Mouse (Mus musculus): ENCODE measurements at regions not wholly inside any gene's neighbourhood (a gene's known extent, or its start where the extent isn't known, plus 50 kb on each side); places are given as distances from the start of the nearest gene placed in this dataset.

DNA sequence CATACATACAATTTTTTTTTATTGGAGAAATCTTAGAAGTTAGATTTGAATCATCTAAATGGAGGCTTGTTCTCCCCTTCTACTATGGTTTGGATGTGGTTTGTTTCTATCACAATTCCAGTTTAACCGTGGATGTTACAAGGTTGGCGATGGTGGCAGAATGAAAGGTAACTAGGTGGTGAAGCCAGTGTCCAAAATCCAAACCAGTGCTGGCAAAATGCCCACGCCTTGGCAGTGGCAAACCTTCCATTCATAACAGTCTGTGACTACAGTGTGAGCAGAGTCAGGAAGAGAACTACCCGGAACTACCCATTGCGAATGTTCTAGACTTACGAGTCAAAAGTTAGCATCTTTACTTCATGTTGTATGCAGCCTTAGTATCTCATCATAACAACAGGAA, 163.6 kb upstream of the Ccdc122 start:
- H3K27me3 ChIP-seq (ENCODE audit: insufficient read depth, low read length) = peaks cover 7% of the 10 kb centered on the region; the same call in 1 of the 2 replicates
- H3K4me3 ChIP-seq (replicated peaks; ENCODE audit: low read length) = no peak overlapping the region
- H3K36me3 ChIP-seq (ENCODE audit: insufficient read depth, low read length) = no peaks in the 10 kb centered on the region
- TF ChIP-seq POU5F1 (IDR thresholded peaks at IDR 0.05; ENCODE audit: borderline replicate concordance, low read length) (no peak), NANOG (IDR thresholded peaks at IDR 0.05; ENCODE audit: borderline replicate concordance, low read length) (no peak), CTCF (conservative IDR thresholded peaks at IDR 0.05; ENCODE audit: low read length) (no peak)
- no peaks in the 10 kb centered on the region for H3K4me1 ChIP-seq (replicated peaks; ENCODE audit: low read depth, low read length)
- peaks cover 7% of the 10 kb centered on the region for H3K9me3 ChIP-seq (ENCODE audit: low read length)

DNA sequence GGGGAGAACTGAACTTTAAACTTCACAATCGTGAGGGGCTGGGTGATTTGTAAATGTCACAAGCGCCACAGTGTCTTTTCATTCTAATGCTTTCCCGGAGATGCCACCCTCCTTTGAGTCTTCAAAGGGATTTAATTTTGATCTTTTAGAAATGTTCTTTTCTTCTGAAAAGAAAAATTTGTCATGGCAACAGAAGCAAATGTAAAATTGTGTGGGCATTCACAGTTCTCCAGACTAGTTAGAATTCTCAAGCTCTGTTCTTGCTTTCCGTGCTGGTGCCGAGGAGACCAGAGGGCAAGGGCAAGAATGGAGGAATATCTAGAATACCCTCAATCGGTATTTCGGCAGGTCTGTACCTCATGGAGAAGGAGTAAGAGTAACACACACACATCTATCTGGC, 164.1 kb upstream of the Ccdc122 start:
- Histone ChIP-seq H3K27me3 (ENCODE audit: insufficient read depth, low read length) (peaks cover 7% of the 10 kb centered on the region; the same call in 1 of the 2 replicates), H3K4me3 (replicated peaks; ENCODE audit: low read length) (no peak overlapping the region), H3K36me3 (ENCODE audit: insufficient read depth, low read length) (no peaks in the 10 kb centered on the region), H3K9me3 (ENCODE audit: low read length) (peaks cover 7% of the 10 kb centered on the region), H3K4me1 (replicated peaks; ENCODE audit: low read depth, low read length) (no peaks in the 10 kb centered on the region)
- TF ChIP-seq NANOG (IDR thresholded peaks at IDR 0.05; ENCODE audit: borderline replicate concordance, low read length) = no peak
- TF ChIP-seq CTCF (conservative IDR thresholded peaks at IDR 0.05; ENCODE audit: low read length) = no peak
- no peak for TF ChIP-seq POU5F1 (IDR thresholded peaks at IDR 0.05; ENCODE audit: borderline replicate concordance, low read length)

DNA sequence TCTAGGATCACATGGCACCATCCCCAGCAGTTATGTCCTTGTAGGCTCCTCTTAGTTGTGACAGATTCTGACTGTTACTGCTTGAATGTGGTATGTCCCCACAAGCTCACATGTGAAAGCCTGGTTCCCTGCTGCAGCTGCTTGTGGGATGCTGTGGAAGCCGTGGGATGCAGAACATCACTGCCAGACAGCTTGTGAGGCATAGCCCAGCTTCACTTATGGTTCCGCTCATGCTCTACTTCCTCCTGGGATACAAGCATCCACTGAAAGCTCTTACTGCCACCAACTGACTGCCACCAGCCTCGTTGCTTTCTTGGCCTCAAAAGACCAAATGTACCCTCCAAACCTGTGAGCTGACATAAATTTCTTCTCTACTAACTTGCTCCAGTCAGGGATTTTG, 167.7 kb upstream of the Ccdc122 start:
- peaks cover 20% of the 10 kb centered on the region for H3K27me3 ChIP-seq (ENCODE audit: insufficient read depth, low read length)
- no peaks in the 10 kb centered on the region for H3K36me3 ChIP-seq (ENCODE audit: insufficient read depth, low read length)
- H3K9me3 ChIP-seq (ENCODE audit: low read length) = peaks cover 7% of the 10 kb centered on the region
- no peak for TF ChIP-seq NANOG (IDR thresholded peaks at IDR 0.05; ENCODE audit: borderline replicate concordance, low read length)
- no peak for TF ChIP-seq POU5F1 (IDR thresholded peaks at IDR 0.05; ENCODE audit: borderline replicate concordance, low read length)
- TF ChIP-seq CTCF (conservative IDR thresholded peaks at IDR 0.05; ENCODE audit: low read length) = no peak
- H3K4me1 ChIP-seq (replicated peaks; ENCODE audit: low read depth, low read length) = no peaks in the 10 kb centered on the region
- no peak overlapping the region for H3K4me3 ChIP-seq (replicated peaks; ENCODE audit: low read length)

DNA sequence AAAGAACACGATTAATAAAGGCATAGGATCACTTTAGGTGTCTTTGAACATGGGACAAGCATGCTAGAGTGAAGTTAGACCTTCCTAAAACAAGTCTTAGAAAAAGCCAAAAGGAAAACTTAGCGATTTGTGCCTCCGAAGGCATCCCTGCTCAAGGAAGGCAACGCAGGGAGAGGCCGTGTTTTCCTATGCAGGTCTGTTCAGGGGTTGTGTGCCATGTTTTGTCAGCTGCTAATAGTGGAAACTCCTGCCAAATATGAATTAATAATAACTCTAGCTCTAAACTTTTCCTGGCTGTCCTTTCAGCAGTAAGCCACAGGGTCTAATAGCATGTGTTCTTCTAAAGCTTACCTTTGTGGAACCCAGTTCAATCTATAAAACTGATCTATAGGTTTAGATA, 168.4 kb upstream of the Ccdc122 start:
- Histone ChIP-seq H3K9me3 (ENCODE audit: low read length) (peaks cover 7% of the 10 kb centered on the region), H3K4me1 (replicated peaks; ENCODE audit: low read depth, low read length) (no peaks in the 10 kb centered on the region), H3K4me3 (replicated peaks; ENCODE audit: low read length) (no peak overlapping the region), H3K36me3 (ENCODE audit: insufficient read depth, low read length) (no peaks in the 10 kb centered on the region), H3K27me3 (ENCODE audit: insufficient read depth, low read length) (peaks cover 20% of the 10 kb centered on the region)
- TF ChIP-seq POU5F1 (IDR thresholded peaks at IDR 0.05; ENCODE audit: borderline replicate concordance, low read length) (no peak), CTCF (conservative IDR thresholded peaks at IDR 0.05; ENCODE audit: low read length) (no peak), NANOG (IDR thresholded peaks at IDR 0.05; ENCODE audit: borderline replicate concordance, low read length) (no peak)

DNA sequence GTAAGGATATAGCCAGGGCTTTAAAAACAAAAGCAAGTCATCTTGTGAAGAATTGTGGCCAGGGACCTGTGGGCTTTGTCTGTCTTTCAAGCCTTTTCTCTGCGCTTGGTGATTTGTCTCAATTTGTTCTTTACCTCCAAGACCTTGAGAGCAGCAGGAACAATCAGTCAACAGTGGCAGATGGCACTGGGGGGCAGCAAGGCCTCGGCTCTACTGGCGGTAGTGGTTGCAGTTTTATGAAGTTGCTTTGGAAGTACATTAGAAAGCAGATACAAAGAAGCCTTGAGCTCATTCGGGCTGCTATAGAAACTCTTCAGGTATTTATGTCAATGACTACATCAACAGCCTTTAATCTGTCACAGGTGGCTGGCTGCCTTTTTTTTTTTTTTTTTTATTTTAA, 171.9 kb upstream of the Ccdc122 start:
- Histone ChIP-seq H3K27me3 (ENCODE audit: insufficient read depth, low read length) (peaks cover 28% of the 10 kb centered on the region), H3K4me1 (replicated peaks; ENCODE audit: low read depth, low read length) (no peaks in the 10 kb centered on the region), H3K4me3 (replicated peaks; ENCODE audit: low read length) (no peak overlapping the region), H3K9me3 (ENCODE audit: low read length) (peaks cover 11% of the 10 kb centered on the region), H3K36me3 (ENCODE audit: insufficient read depth, low read length) (no peaks in the 10 kb centered on the region)
- TF ChIP-seq POU5F1 (IDR thresholded peaks at IDR 0.05; ENCODE audit: borderline replicate concordance, low read length) (no peak), NANOG (IDR thresholded peaks at IDR 0.05; ENCODE audit: borderline replicate concordance, low read length) (no peak), CTCF (conservative IDR thresholded peaks at IDR 0.05; ENCODE audit: low read length) (no peak)

DNA sequence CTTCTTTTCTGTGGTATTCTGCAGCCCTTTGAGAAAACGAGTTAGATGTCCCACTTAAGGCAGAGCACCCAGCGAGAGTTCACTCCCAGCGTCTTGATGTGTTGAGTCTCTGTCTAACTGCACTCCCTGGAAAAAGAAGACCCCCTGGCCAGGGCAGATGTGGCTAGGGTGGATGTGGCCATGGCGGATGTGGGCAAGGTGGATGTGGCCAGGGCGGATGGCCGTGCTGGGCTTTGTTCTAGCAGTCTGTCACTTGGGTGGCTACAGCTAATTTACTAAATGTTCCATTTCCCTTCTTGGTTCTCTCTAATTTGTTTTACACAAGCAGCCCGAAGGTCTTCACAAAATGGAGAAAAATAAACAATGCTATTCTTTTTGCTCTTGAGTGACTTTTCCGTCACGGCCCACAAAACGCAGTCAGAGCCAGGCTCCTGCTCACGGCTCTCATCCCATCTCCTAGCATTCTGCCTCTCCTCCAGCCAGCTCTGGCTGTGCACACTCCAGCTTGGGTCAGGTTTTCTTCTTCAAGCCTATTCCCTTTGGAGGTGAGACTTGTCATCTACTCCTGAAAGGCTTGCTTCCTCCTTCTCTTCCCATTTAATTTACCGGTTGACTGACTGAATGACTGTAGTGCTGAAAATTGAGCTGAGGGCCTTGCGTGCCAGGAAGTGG, 173.4 kb upstream of the Ccdc122 start:
- peaks cover 21% of the 10 kb centered on the region for H3K27me3 ChIP-seq (ENCODE audit: insufficient read depth, low read length)
- 0 out of 2 replicates have a peak, but pooled peaks cover 4% of the 10 kb centered on the region for H3K9me3 ChIP-seq (ENCODE audit: low read length)
- no peak overlapping the region for H3K4me3 ChIP-seq (replicated peaks; ENCODE audit: low read length)
- H3K36me3 ChIP-seq (ENCODE audit: insufficient read depth, low read length) = no peaks in the 10 kb centered on the region
- no peak for TF ChIP-seq CTCF (conservative IDR thresholded peaks at IDR 0.05; ENCODE audit: low read length)
- no peak for TF ChIP-seq NANOG (IDR thresholded peaks at IDR 0.05; ENCODE audit: borderline replicate concordance, low read length)
- no peak for TF ChIP-seq POU5F1 (IDR thresholded peaks at IDR 0.05; ENCODE audit: borderline replicate concordance, low read length)
- H3K4me1 ChIP-seq (replicated peaks; ENCODE audit: low read depth, low read length) = no peaks in the 10 kb centered on the region

DNA sequence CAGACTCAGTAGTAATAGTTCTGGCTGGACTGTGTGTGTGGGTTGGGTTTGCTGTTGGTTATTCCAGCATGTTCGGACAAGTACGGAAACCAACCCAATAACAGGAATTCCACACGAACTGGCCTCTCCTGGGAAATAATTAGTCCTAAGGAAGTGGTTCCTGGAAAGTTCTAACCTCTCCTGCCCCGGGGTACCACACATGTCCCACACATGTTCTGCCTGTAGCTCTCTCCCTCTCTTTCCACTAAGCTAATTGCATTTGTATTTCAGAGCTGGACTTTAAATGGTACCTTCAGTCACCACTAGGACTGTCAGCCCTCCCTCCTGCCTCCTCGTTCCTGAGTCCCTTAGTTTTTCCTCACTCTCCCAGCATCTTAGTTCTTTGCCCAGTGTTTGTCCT, 178.2 kb upstream of the Ccdc122 start:
- Histone ChIP-seq H3K9me3 (ENCODE audit: low read length) (peaks cover 14% of the 10 kb centered on the region; the same call in 1 of the 2 replicates), H3K4me1 (replicated peaks; ENCODE audit: low read depth, low read length) (no peaks in the 10 kb centered on the region), H3K27me3 (ENCODE audit: insufficient read depth, low read length) (0 out of 2 replicates have a peak, but pooled peaks cover 8% of the 10 kb centered on the region), H3K4me3 (replicated peaks; ENCODE audit: low read length) (no peak overlapping the region), H3K36me3 (ENCODE audit: insufficient read depth, low read length) (no peaks in the 10 kb centered on the region)
- TF ChIP-seq POU5F1 (IDR thresholded peaks at IDR 0.05; ENCODE audit: borderline replicate concordance, low read length) (no peak), NANOG (IDR thresholded peaks at IDR 0.05; ENCODE audit: borderline replicate concordance, low read length) (no peak), CTCF (conservative IDR thresholded peaks at IDR 0.05; ENCODE audit: low read length) (no peak)

DNA sequence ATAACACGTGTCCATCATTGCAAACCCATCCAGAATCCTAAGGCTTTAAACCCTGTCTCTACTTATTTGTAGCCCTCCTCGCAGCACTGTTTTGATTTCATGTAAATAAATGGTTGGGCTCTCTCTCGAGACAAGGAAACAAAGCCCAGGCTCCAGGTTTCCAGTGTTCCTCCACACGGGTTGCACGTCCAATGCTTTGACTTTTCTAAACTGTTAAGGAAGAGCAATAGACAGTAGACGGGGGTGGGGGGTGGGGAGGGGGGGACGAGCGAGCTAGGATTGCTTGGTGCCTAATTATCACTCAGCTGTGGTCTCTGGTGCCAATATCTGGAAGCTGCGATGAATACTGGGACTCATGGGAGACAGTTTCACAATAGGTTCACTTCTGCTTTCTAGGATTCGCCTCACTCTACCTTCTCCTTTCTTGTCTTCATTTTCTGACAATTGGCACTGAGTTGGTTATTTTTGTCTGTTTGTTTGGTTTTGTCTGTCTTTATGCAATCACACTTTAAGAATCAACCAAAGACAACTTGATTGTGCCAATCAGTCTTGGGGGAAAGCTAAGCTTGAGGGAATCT, 179.3 kb upstream of the Ccdc122 start:
- Histone ChIP-seq H3K27me3 (ENCODE audit: insufficient read depth, low read length) (0 out of 2 replicates have a peak, but pooled peaks cover 4% of the 10 kb centered on the region), H3K4me1 (replicated peaks; ENCODE audit: low read depth, low read length) (no peaks in the 10 kb centered on the region), H3K4me3 (replicated peaks; ENCODE audit: low read length) (no peak overlapping the region), H3K9me3 (ENCODE audit: low read length) (peaks cover 14% of the 10 kb centered on the region; the same call in 1 of the 2 replicates), H3K36me3 (ENCODE audit: insufficient read depth, low read length) (no peaks in the 10 kb centered on the region)
- TF ChIP-seq POU5F1 (IDR thresholded peaks at IDR 0.05; ENCODE audit: borderline replicate concordance, low read length) (no peak), CTCF (conservative IDR thresholded peaks at IDR 0.05; ENCODE audit: low read length) (no peak), NANOG (IDR thresholded peaks at IDR 0.05; ENCODE audit: borderline replicate concordance, low read length) (no peak)

Measured in E14TG2a.4 (cell line).